Mouse (Mus musculus): Measurements from ENCODE around the gene Hs3st5. TPM values are rescaled to one million over a fixed set of nuclear protein-coding genes. Genes with fewer than 3 reads are reported as not detected.

The Hs3st5 gene
- total and polyA plus RNA-seq, 3 experiments, result 0.11 TPM; not detected in 2

DNA sequence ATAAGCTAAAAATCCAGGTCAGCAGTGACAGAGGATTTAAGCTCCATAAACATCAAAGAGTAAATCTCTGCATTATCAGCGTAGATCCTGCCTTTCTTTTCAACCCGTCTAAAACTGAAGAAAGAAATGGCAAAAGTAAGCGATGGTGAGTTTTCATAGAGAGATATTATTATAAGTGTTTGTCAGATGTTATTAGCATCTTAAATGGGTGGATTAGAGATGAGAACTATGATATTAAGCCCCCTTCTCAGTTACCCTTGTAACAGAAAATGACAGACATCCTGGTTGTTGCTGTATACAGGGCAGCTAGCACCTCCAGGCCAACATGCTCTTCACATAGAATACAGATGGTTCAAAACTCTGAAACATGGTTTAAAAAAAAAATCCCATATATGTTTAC is 22.6 kb upstream of the Hs3st5 start:
- Histone ChIP-seq H3K4me1 (ENCODE audit: insufficient read depth, low read depth, low read length) (no peaks in the 10 kb centered on the region), H3K27me3 (ENCODE audit: insufficient read depth, low read length) (no peaks in the 10 kb centered on the region), H3K4me3 (ENCODE audit: low read depth, low read length) (no peak overlapping the region), H3K9me3 (replicated peaks) (no peaks in the 10 kb centered on the region), H3K36me3 (replicated peaks) (no peaks in the 10 kb centered on the region)
- no peak for TF ChIP-seq TAL1 (conservative IDR thresholded peaks at IDR 0.05; ENCODE audit: low read depth, low read length)
- TF ChIP-seq POLR2AphosphoS5 (IDR thresholded peaks at IDR 0.05; ENCODE audit: insufficient replicate concordance, low read depth, low read length), result no peak
- no peak for TF ChIP-seq GATA2 (IDR thresholded peaks at IDR 0.05; ENCODE audit: borderline replicate concordance, low read depth, low read length)
- TF ChIP-seq GATA1 (IDR thresholded peaks at IDR 0.05; ENCODE audit: borderline replicate concordance, low read length), result no peak
- no peak for TF ChIP-seq CTCF (IDR thresholded peaks at IDR 0.05; ENCODE audit: low read depth, low read length)
- no peak for ATAC-seq (ENCODE audit: extremely low read depth, insufficient number of reproducible peaks, low FRiP score, poor library complexity, severe bottlenecking)
- no peak for DNase-seq (ENCODE audit: low spot score)

DNA sequence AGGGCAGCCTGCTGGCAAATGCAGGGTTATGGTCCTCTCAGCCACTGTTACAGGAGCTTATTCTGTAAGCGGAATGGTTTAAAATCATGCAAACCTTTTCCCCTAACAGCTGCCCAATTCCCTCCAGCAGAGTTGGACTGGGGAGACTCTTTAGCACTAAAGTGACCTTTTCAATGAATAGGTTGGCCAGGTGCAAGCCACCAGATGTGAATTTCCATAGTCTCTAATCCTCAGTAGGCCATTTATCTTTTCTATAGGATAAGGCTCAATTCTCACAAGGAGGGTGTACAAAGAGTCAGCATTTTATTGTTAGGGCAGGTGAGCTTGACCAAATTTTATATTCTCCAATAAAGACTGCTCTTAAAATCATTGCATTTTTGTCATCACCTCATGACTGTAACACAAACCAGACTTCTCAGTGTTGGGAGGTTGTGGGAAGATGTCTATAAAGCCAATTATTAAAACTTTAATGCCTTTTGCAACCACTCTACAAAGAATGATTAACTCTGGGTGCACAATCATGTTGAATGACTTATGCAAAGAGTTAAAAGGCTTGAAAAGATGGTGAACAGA is 21.8 kb upstream of the Hs3st5 start:
- Histone ChIP-seq H3K4me3 (ENCODE audit: low read depth, low read length) (no peak overlapping the region), H3K4me1 (ENCODE audit: insufficient read depth, low read depth, low read length) (no peaks in the 10 kb centered on the region), H3K36me3 (replicated peaks) (no peaks in the 10 kb centered on the region), H3K9me3 (replicated peaks) (no peaks in the 10 kb centered on the region), H3K27me3 (ENCODE audit: insufficient read depth, low read length) (no peaks in the 10 kb centered on the region)
- ATAC-seq (ENCODE audit: extremely low read depth, insufficient number of reproducible peaks, low FRiP score, poor library complexity, severe bottlenecking) (no peak), DNase-seq (ENCODE audit: low spot score) (no peak)
- TF ChIP-seq POLR2AphosphoS5 (IDR thresholded peaks at IDR 0.05; ENCODE audit: insufficient replicate concordance, low read depth, low read length) (no peak), GATA1 (IDR thresholded peaks at IDR 0.05; ENCODE audit: borderline replicate concordance, low read length) (no peak), CTCF (IDR thresholded peaks at IDR 0.05; ENCODE audit: low read depth, low read length) (no peak), TAL1 (conservative IDR thresholded peaks at IDR 0.05; ENCODE audit: low read depth, low read length) (no peak), GATA2 (IDR thresholded peaks at IDR 0.05; ENCODE audit: borderline replicate concordance, low read depth, low read length) (no peak)

DNA sequence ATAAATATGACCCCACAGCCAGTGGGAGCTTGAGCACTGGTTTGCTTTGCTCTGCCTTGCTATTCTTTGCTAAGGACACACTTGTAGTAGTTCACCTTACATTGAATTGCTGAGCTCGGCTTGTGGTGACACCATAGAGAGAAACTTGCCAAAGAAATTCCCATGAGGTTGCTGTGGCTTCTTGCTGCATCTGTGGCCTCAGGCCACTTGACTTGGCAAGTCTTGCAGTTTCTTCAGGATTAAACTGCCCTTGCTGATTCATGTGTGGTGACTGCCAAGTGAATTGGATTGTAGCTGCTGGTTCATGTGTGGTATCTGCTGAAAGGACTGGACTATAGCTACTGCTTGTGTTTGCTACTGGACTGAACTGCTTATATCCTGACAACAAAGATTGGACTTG is 13.0 kb upstream of the Hs3st5 start:
- Histone ChIP-seq H3K27me3 (ENCODE audit: insufficient read depth, low read length) (no peaks in the 10 kb centered on the region), H3K36me3 (replicated peaks) (no peaks in the 10 kb centered on the region), H3K4me3 (ENCODE audit: low read depth, low read length) (no peak overlapping the region), H3K4me1 (ENCODE audit: insufficient read depth, low read depth, low read length) (no peaks in the 10 kb centered on the region), H3K9me3 (replicated peaks) (no peaks in the 10 kb centered on the region; the same call in 1 of the 2 replicates)
- TF ChIP-seq GATA2 (IDR thresholded peaks at IDR 0.05; ENCODE audit: borderline replicate concordance, low read depth, low read length) (no peak), POLR2AphosphoS5 (IDR thresholded peaks at IDR 0.05; ENCODE audit: insufficient replicate concordance, low read depth, low read length) (no peak), GATA1 (IDR thresholded peaks at IDR 0.05; ENCODE audit: borderline replicate concordance, low read length) (no peak), CTCF (IDR thresholded peaks at IDR 0.05; ENCODE audit: low read depth, low read length) (no peak), TAL1 (conservative IDR thresholded peaks at IDR 0.05; ENCODE audit: low read depth, low read length) (no peak)
- ATAC-seq (ENCODE audit: extremely low read depth, insufficient number of reproducible peaks, low FRiP score, poor library complexity, severe bottlenecking), result no peak
- no peak for DNase-seq (ENCODE audit: low spot score)

DNA sequence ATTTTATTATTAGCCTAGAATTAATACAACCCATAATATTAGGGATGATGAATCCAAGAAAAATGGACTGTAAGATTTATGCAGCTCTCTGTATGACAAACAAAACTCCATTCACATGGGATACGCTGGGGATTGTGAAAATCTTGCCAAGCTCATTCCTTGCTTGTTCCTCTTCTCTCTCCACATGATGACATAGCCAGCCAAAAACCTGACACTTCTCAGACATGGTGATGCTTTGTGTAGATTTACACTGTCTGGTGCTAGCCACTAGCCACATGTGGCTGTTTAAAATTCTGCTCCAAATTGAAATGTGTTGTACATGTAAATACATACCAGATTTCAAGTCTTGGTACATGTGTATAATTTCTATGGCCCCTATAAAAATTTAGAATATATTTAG is 6.9 kb upstream of the Hs3st5 start:
- no peaks in the 10 kb centered on the region for H3K27me3 ChIP-seq (ENCODE audit: insufficient read depth, low read length)
- ATAC-seq (ENCODE audit: extremely low read depth, insufficient number of reproducible peaks, low FRiP score, poor library complexity, severe bottlenecking) (no peak), DNase-seq (ENCODE audit: low spot score) (no peak)
- no peak overlapping the region for H3K4me3 ChIP-seq (ENCODE audit: low read depth, low read length)
- H3K4me1 ChIP-seq (ENCODE audit: insufficient read depth, low read depth, low read length), result no peaks in the 10 kb centered on the region
- H3K36me3 ChIP-seq (replicated peaks), result no peaks in the 10 kb centered on the region
- TF ChIP-seq TAL1 (conservative IDR thresholded peaks at IDR 0.05; ENCODE audit: low read depth, low read length) (no peak), GATA1 (IDR thresholded peaks at IDR 0.05; ENCODE audit: borderline replicate concordance, low read length) (no peak), GATA2 (IDR thresholded peaks at IDR 0.05; ENCODE audit: borderline replicate concordance, low read depth, low read length) (no peak), CTCF (IDR thresholded peaks at IDR 0.05; ENCODE audit: low read depth, low read length) (no peak), POLR2AphosphoS5 (IDR thresholded peaks at IDR 0.05; ENCODE audit: insufficient replicate concordance, low read depth, low read length) (no peak)
- H3K9me3 ChIP-seq (replicated peaks), result no peaks in the 10 kb centered on the region

DNA sequence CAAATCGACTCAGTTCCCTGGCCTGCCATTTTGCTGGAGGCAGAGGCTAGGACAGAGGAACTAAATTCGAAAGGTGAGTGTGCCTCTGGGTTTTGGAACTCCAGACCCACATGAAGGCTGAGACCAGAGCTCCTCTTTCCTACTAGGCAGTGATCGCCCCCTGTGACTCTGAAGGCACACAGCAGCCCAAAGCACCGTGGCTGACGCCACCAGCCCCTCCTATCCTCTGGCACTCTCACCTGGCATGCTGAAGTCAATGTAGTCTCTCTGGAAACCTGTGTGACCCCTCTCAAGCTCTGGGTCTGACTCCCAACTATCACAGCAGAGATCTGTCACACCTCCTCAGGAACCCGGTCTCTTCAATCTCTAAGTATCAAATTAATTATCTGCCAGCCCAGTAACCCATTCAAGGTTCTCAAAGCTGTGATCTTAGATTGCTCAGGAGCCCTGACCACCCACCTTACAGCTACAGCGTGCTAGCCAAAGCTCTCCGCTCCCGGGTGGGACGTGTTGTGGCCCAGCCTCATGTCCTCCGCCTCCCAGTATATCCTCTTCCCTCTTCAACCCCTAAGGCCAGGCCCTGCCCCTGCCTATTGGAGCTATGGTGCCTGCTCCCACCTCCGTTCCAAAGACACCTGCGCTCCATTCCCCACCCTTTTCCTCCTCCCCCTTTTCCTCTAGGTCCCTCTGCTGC is 434 bp upstream of the Hs3st5 start:
- Histone ChIP-seq H3K4me3 (ENCODE audit: low read depth, low read length) (no peak overlapping the region), H3K9me3 (replicated peaks) (peaks cover 14% of the 10 kb centered on the region), H3K4me1 (ENCODE audit: insufficient read depth, low read depth, low read length) (no peaks in the 10 kb centered on the region), H3K36me3 (replicated peaks) (no peaks in the 10 kb centered on the region), H3K27me3 (ENCODE audit: insufficient read depth, low read length) (no peaks in the 10 kb centered on the region)
- no peak for DNase-seq (ENCODE audit: low spot score)
- no peak for TF ChIP-seq TAL1 (conservative IDR thresholded peaks at IDR 0.05; ENCODE audit: low read depth, low read length)
- TF ChIP-seq GATA1 (IDR thresholded peaks at IDR 0.05; ENCODE audit: borderline replicate concordance, low read length), result no peak
- no peak for TF ChIP-seq POLR2AphosphoS5 (IDR thresholded peaks at IDR 0.05; ENCODE audit: insufficient replicate concordance, low read depth, low read length)
- no peak for TF ChIP-seq GATA2 (IDR thresholded peaks at IDR 0.05; ENCODE audit: borderline replicate concordance, low read depth, low read length)
- no peak for TF ChIP-seq CTCF (IDR thresholded peaks at IDR 0.05; ENCODE audit: low read depth, low read length)
- ATAC-seq (ENCODE audit: extremely low read depth, insufficient number of reproducible peaks, low FRiP score, poor library complexity, severe bottlenecking), result no peak; the same call in 1 of the 2 replicates

DNA sequence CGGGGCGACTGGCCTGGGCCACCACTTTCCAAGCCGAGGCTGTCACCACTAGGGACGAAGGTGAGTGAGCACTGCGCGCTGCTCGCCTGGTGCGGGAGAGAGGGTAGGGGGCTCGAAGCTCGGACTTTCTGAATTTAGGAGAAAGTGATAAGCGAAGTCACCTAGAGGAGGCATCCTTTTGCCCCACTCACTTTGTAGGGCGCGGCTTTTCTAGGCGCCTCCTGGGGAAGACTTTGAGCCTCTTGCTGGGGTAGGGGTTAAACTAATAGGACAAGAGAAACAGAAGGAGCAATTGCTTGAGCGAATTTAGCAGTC is 899 bp downstream of the Hs3st5 start:
- peaks cover 14% of the 10 kb centered on the region for H3K9me3 ChIP-seq (replicated peaks)
- no peaks in the 10 kb centered on the region for H3K36me3 ChIP-seq (replicated peaks)
- H3K4me3 ChIP-seq (ENCODE audit: low read depth, low read length), result no peak overlapping the region
- no peak for DNase-seq (ENCODE audit: low spot score)
- ATAC-seq (ENCODE audit: extremely low read depth, insufficient number of reproducible peaks, low FRiP score, poor library complexity, severe bottlenecking), result no peak
- TF ChIP-seq CTCF (IDR thresholded peaks at IDR 0.05; ENCODE audit: low read depth, low read length), result no peak
- TF ChIP-seq GATA2 (IDR thresholded peaks at IDR 0.05; ENCODE audit: borderline replicate concordance, low read depth, low read length), result no peak
- no peak for TF ChIP-seq POLR2AphosphoS5 (IDR thresholded peaks at IDR 0.05; ENCODE audit: insufficient replicate concordance, low read depth, low read length)
- no peak for TF ChIP-seq GATA1 (IDR thresholded peaks at IDR 0.05; ENCODE audit: borderline replicate concordance, low read length)
- H3K27me3 ChIP-seq (ENCODE audit: insufficient read depth, low read length), result no peaks in the 10 kb centered on the region
- no peaks in the 10 kb centered on the region for H3K4me1 ChIP-seq (ENCODE audit: insufficient read depth, low read depth, low read length)

Data from G1E (cell line).